Mouse (Mus musculus): Measurements from ENCODE around the gene Fam102a. TPM values are rescaled to one million over a fixed set of nuclear protein-coding genes. Genes with fewer than 3 reads are reported as not detected.

Fam102a gene
- polyA plus RNA-seq, 1 experiment from 2014 or later = 10.9 TPM

- ATAC-seq (ENCODE audit: low FRiP score, low read depth) = no peak
- peaks cover 11% of the 10 kb centered on the region for H3K36me3 ChIP-seq
- H3K27ac ChIP-seq = no peak within 1 kb of the TSS
- peak within 1 kb of the TSS; percentile 66 for H3K9ac ChIP-seq
- H3K4me2 ChIP-seq (replicated peaks) = peak within 1 kb of the TSS; percentile 87
- 76% methylated on average over 6 of the region's 6 CpGs for WGBS
- peak within 1 kb of the TSS; percentile 50 for H3K4me3 ChIP-seq
- H3K9me3 ChIP-seq = no peaks in the 10 kb centered on the region
- peaks cover 29% of the 10 kb centered on the region for H3K27me3 ChIP-seq
- H3K4me1 ChIP-seq = peaks cover 25% of the 10 kb centered on the region
Measured at GRCm38 (mm10) chr2:32574497-32574896, 39.4 kb downstream of the Fam102a start, which contains the start of gene Pip5kl1. Pip5kl1 (plus strand) TSS chr2:32574797.

- peaks cover 25% of the 10 kb centered on the region for H3K4me1 ChIP-seq
- H3K36me3 ChIP-seq = peaks cover 11% of the 10 kb centered on the region
- no peak overlapping the region for H3K27ac ChIP-seq
- no peaks in the 10 kb centered on the region for H3K9me3 ChIP-seq
- 0 out of 2 replicates have a peak, but pooled peaks have one; percentile 2 for ATAC-seq (ENCODE audit: low FRiP score, low read depth)
- H3K4me3 ChIP-seq = peak overlapping the region; percentile 50
- under 1% methylated on average over 26 of the region's 26 CpGs for WGBS
- peaks cover 34% of the 10 kb centered on the region for H3K27me3 ChIP-seq
- peak overlapping the region; percentile 66 for H3K9ac ChIP-seq
- peak overlapping the region; percentile 87 for H3K4me2 ChIP-seq (replicated peaks)
Measured at GRCm38 (mm10) chr2:32574901-32575585, 39.9 kb downstream of the Fam102a start.

DNA sequence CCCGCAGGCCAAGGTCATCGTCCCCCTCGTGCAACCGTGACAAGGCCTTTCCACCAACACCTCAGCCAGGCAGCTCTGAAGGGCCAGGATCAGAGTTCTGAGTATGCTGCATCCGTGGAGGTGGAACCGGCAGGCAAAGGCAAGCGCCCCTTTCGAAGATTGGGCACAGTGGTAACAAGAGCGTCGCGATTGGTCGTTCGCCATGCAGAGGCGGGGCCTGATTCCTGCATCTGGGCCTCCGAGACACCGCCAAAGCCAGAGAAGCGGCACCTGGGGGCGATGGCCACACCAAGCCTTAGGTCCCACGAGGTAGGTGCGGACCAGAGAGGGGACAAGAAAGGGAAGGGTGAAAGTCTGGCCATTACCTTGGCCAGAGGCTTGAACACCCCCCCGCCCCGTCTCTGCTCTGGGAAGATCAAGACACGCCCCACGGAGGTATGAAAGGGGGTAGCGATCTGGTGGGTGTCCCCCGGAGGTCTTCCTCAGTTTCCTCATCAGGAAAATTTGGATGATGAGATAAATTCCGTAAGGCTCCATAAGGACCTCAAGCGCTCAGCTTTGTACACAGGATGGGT is 40.5 kb downstream of the Fam102a start, which contains the start of gene 9430097D07Rik:
Gene 9430097D07Rik (minus strand): TSS at position 99 of the 575 bp plus-strand sequence.
- Histone ChIP-seq H3K27me3 (peaks cover 40% of the 10 kb centered on the region), H3K36me3 (peaks cover 11% of the 10 kb centered on the region), H3K4me3 (peak within 1 kb of the TSS; percentile 50), H3K4me2 (replicated peaks) (peak within 1 kb of the TSS; percentile 87), H3K4me1 (peaks cover 22% of the 10 kb centered on the region), H3K9ac (peak within 1 kb of the TSS; percentile 66), H3K9me3 (no peaks in the 10 kb centered on the region), H3K27ac (no peak within 1 kb of the TSS)
- 6% methylated on average over 28 of the region's 28 CpGs for WGBS
- ATAC-seq (ENCODE audit: low FRiP score, low read depth) = peak; percentile 49; the same call in 1 of the 2 replicates

GRCm38 (mm10) chr2:32576532-32576931 is 41.4 kb downstream of the Fam102a start:
- H3K27me3 ChIP-seq = peaks cover 42% of the 10 kb centered on the region
- H3K9me3 ChIP-seq = no peaks in the 10 kb centered on the region
- WGBS = 89% methylated on average over 9 of the region's 9 CpGs
- peaks cover 11% of the 10 kb centered on the region for H3K36me3 ChIP-seq
- H3K27ac ChIP-seq = no peak overlapping the region
- no peak overlapping the region for H3K4me2 ChIP-seq (replicated peaks)
- no peak overlapping the region for H3K9ac ChIP-seq
- H3K4me1 ChIP-seq = peaks cover 17% of the 10 kb centered on the region
- H3K4me3 ChIP-seq = no peak overlapping the region
- ATAC-seq (ENCODE audit: low FRiP score, low read depth) = no peak

DNA sequence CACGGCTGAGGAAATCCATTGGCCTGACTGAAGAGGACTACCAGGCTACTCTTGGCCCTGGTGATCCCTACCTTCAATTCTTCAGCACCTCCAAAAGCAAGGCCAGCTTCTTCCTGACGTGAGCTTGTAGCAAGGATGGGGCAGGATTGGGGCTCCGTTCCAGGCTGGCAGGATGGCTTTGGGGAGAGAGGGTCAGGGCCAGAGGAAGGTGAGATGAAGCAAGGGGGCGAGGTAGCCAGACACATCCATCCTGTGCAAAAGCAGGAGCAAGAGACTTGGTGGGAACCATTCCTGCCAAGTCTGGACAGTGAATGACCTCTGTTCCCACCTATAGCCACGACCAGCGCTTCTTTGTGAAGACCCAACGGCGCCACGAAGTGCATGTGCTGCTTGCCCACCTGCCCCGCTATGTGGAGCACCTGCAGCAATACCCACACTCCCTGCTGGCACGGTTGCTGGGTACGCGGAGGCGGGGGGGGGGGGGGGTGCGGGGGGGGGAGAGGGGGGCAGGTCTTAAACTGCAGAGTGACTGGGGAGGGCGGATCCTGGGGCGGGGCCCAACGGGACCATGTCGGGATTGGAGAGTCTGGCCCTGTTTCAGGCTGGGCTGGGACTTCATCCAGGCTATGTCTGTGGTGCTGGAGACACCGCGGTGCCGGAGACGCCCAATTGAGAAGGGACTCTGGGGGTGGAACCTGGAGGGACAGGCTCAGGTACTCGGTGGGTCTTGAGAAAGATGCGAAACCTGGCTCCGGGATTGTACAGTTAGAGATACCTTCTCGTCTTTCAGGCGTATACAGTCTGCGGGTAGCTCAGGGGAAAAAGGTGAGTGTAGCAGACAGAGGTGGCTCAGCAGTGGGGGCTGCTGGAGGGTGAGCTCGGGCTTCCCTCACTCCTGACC is 43.3 kb downstream of the Fam102a start:
- no peak overlapping the region for H3K27ac ChIP-seq
- H3K36me3 ChIP-seq = peaks cover 4% of the 10 kb centered on the region; the same call in 1 of the 2 replicates
- H3K9me3 ChIP-seq = no peaks in the 10 kb centered on the region
- no peak overlapping the region for H3K9ac ChIP-seq
- H3K4me2 ChIP-seq (replicated peaks) = peak overlapping the region; percentile 17; the same call in 1 of the 2 replicates
- no peak overlapping the region for H3K4me3 ChIP-seq
- 43% methylated on average over 23 of the region's 30 CpGs for WGBS
- H3K27me3 ChIP-seq = peaks cover 54% of the 10 kb centered on the region
- ATAC-seq (ENCODE audit: low FRiP score, low read depth) = no peak
- peaks cover 13% of the 10 kb centered on the region for H3K4me1 ChIP-seq

- peak overlapping the region; percentile 21; the same call in 1 of the 2 replicates for H3K4me3 ChIP-seq
- 0 out of 2 replicates have a peak, but pooled peaks have one; percentile 20 for ATAC-seq (ENCODE audit: low FRiP score, low read depth)
- peaks cover 6% of the 10 kb centered on the region for H3K4me1 ChIP-seq
- H3K27ac ChIP-seq = no peak overlapping the region
- no peaks in the 10 kb centered on the region for H3K36me3 ChIP-seq
- H3K9ac ChIP-seq = no peak overlapping the region
- 35% methylated on average over 19 of the region's 19 CpGs for WGBS
- H3K4me2 ChIP-seq (replicated peaks) = peak overlapping the region; percentile 45
- no peaks in the 10 kb centered on the region for H3K9me3 ChIP-seq
- peaks cover 54% of the 10 kb centered on the region for H3K27me3 ChIP-seq
Measured at GRCm38 (mm10) chr2:32581450-32582095, 46.4 kb downstream of the Fam102a start.

DNA sequence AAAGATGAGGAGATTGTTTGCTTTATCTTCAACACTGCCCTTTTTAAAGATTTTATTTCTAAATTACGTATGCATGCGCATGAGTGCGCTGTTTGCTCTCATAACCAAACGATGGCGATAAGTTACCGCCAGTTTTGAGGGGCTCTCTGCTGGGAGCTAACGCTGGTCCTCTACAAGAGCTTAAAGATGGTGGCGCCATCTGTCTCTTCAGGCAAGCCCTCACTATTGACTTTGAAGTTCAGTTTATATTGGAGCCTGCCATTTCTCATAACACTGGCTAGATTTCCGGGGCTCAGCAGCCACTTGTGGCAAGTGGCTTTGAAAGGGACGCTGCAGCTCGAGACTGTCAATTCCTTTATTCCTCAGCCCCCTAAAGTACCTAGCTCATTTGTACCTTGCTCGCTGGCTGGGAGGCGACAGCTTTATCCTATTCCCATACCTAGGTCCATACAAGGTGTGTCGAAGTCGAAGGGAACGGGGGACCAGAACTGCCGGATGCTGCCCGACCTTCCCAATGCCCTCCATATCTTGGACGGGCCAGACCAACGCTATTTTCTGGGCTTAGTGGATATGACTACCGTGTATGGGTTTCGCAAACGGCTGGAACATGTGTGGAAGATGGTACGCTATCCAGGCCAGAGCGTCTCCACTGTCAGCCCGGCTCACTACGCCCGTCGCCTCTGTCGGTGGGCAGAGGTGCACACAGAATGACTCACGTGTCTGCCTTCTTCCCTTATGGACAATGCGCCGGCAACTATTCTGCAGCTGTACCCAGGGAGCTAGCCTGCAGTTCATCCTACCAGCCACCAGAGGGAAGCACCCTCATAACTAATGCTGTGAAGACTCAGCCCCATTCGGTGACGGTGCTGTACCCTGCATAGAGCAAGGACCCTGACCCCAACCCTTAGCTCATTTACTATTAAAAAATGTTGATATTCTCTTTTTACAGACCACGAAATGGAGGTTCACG is 48.0 kb downstream of the Fam102a start:
- Histone ChIP-seq H3K4me2 (replicated peaks) (peak overlapping the region; percentile 65), H3K36me3 (no peaks in the 10 kb centered on the region), H3K9me3 (no peaks in the 10 kb centered on the region), H3K27me3 (peaks cover 38% of the 10 kb centered on the region), H3K27ac (no peak overlapping the region), H3K4me3 (peak overlapping the region; percentile 33), H3K4me1 (peaks cover 15% of the 10 kb centered on the region), H3K9ac (0 out of 2 replicates have a peak overlapping the region, but pooled peaks have one; percentile 53)
- 15% methylated on average over 37 of the region's 37 CpGs for WGBS
- ATAC-seq (ENCODE audit: low FRiP score, low read depth) = peak; percentile 57

GRCm38 (mm10) chr2:32585149-32585714 is 50.1 kb downstream of the Fam102a start:
- Histone ChIP-seq H3K9me3 (no peaks in the 10 kb centered on the region), H3K4me1 (peaks cover 29% of the 10 kb centered on the region), H3K9ac (no peak overlapping the region), H3K27me3 (peaks cover 17% of the 10 kb centered on the region), H3K27ac (no peak overlapping the region), H3K36me3 (peaks cover 9% of the 10 kb centered on the region; the same call in 1 of the 2 replicates), H3K4me2 (replicated peaks) (no peak overlapping the region), H3K4me3 (no peak overlapping the region)
- WGBS = 88% methylated on average over 7 of the region's 7 CpGs
- ATAC-seq (ENCODE audit: low FRiP score, low read depth) = no peak

GRCm38 (mm10) chr2:32586871-32587351 is 51.8 kb downstream of the Fam102a start, which contains the start of gene St6galnac4:
St6galnac4 (plus strand) TSS chr2:32587095.
- ATAC-seq (ENCODE audit: low FRiP score, low read depth) = peak; percentile 86
- H3K27ac ChIP-seq = no peak within 1 kb of the TSS
- WGBS = 1% methylated on average over 38 of the region's 38 CpGs
- H3K9me3 ChIP-seq = no peaks in the 10 kb centered on the region
- H3K4me2 ChIP-seq (replicated peaks) = peak within 1 kb of the TSS; percentile 81
- H3K4me3 ChIP-seq = peak within 1 kb of the TSS; percentile 62
- peaks cover 40% of the 10 kb centered on the region for H3K4me1 ChIP-seq
- peaks cover 12% of the 10 kb centered on the region for H3K27me3 ChIP-seq
- peaks cover 13% of the 10 kb centered on the region; the same call in 1 of the 2 replicates for H3K36me3 ChIP-seq
- peak within 1 kb of the TSS; percentile 72 for H3K9ac ChIP-seq

GRCm38 (mm10) chr2:32587731-32588321 is 52.7 kb downstream of the Fam102a start:
- peaks cover 13% of the 10 kb centered on the region; the same call in 1 of the 2 replicates for H3K36me3 ChIP-seq
- 17% methylated on average over 9 of the region's 9 CpGs for WGBS
- H3K4me3 ChIP-seq = peak overlapping the region; percentile 62
- peak overlapping the region; percentile 72 for H3K9ac ChIP-seq
- no peak overlapping the region for H3K27ac ChIP-seq
- H3K4me2 ChIP-seq (replicated peaks) = peak overlapping the region; percentile 81
- H3K4me1 ChIP-seq = peaks cover 40% of the 10 kb centered on the region
- no peak for ATAC-seq (ENCODE audit: low FRiP score, low read depth)
- no peaks in the 10 kb centered on the region for H3K9me3 ChIP-seq
- H3K27me3 ChIP-seq = peaks cover 5% of the 10 kb centered on the region

All from limb, embryonic 13.5 days (tissue).